Mouse (Mus musculus): Measurements from ENCODE around the gene Epha2. TPM values are rescaled to one million over a fixed set of nuclear protein-coding genes. Genes with fewer than 3 reads are reported as not detected.
A peak's percentile ranks its signal among the peaks of the same experiment; 100 is the strongest.

Epha2 gene
- 0.13 and 0.80 TPM in 2 replicates for polyA plus RNA-seq (2012; ENCODE audit: insufficient read depth, insufficient read length, missing spikeins)

DNA sequence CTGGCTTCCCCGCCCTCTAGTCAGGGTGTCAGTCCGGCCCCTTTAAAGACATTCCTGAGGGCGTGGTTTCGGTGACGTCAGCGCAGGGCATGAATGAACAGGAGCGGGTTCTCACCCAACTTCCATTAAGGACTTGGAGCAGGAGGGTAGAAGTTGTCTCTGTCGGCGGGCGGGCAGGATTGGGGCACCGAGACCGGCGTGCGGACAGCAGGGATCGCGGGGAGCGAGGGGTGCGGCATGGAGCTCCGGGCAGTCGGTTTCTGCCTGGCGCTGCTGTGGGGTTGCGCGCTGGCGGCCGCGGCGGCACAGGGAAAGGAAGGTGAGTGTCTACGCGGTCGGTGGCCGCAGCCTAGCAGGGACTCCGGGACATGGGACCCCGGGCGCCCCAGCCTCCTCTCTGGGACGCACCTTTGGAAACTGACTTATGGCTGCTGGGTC, at the start of gene Epha2:
TSS of gene Epha2 (plus strand) at position 125 of the 438 bp plus-strand sequence.
- peak within 1 kb of the TSS; percentile 59 for H3K4me3 ChIP-seq (ENCODE audit: insufficient read depth, low read length)
- no peak within 1 kb of the TSS for H3K27ac ChIP-seq (ENCODE audit: insufficient read depth, low read depth, low read length)
- no peaks in the 10 kb centered on the region for H3K4me1 ChIP-seq (ENCODE audit: control insufficient read depth, insufficient read depth, low read length)
- no peak for TF ChIP-seq CTCF (IDR thresholded peaks at IDR 0.05; ENCODE audit: low read depth, low read length)
- no peak for TF ChIP-seq POLR2A (IDR thresholded peaks at IDR 0.05; ENCODE audit: borderline replicate concordance, low read depth, low read length)

DNA sequence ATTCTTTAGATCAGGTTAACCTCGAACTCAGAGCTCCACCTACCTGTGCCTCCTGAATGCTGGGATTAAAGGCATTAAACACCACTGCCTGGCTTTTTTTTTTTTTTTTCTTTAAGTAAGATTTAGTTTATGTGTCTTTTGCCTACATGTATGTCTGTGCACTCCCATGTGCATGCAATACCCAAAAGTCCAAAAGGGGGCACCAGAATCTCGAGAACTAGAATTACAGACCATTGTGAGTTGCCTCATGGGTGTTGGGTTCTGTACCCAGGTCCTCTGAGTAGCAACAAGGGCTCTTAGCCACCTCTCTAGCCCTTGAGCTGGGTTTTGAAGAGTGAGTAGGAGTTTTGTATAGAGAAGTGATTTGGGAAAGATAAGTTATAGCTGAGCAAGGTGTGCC, 48.4 kb upstream of the Epha2 start:
- Histone ChIP-seq H3K27ac (ENCODE audit: insufficient read depth, low read depth, low read length) (no peak overlapping the region), H3K4me3 (ENCODE audit: insufficient read depth, low read length) (no peak overlapping the region), H3K4me1 (ENCODE audit: control insufficient read depth, insufficient read depth, low read length) (no peaks in the 10 kb centered on the region)
- TF ChIP-seq POLR2A (IDR thresholded peaks at IDR 0.05; ENCODE audit: borderline replicate concordance, low read depth, low read length): no peak
- no peak for TF ChIP-seq CTCF (IDR thresholded peaks at IDR 0.05; ENCODE audit: low read depth, low read length)

DNA sequence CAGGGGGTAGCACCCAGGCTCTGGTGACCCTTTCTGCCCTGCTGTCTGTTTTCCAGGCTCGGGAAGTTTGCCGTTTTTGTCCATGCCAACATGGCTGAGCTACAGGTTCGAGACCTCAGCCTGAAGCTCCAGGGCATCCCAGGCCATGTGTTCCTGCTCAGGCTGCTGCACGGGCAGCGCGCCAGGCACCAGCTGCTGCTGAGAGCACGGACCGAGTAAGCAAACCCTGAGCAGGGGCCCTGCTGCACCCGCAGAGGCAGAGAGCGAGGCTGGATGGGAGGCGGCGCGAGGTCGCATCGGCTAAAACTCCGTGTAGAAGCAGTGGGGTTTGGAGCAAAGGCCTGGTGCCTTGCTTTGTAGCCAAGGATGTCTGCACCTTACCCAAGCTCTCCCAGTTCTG, 46.8 kb upstream of the Epha2 start:
- H3K4me1 ChIP-seq (ENCODE audit: control insufficient read depth, insufficient read depth, low read length): no peaks in the 10 kb centered on the region
- no peak overlapping the region for H3K27ac ChIP-seq (ENCODE audit: insufficient read depth, low read depth, low read length)
- TF ChIP-seq CTCF (IDR thresholded peaks at IDR 0.05; ENCODE audit: low read depth, low read length): no peak
- no peak overlapping the region for H3K4me3 ChIP-seq (ENCODE audit: insufficient read depth, low read length)

DNA sequence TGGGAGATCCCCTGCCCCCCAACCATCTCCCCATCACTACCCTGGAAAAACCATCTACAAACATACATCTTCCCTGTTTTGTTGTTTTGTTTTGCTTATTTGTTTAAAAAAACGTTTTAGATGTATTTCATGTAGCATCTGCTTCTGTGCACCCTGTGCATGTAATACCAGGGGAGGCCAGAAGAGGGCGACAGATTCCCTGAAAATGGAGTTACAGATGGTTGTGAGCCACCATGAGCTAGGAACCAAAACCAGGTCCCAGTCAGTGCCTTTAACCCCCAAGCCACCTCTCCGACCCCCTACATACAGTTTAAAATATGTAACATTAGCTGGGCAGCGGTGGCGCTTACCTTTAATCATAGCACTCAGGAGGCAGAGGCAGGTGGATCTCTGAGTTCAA, 43.6 kb upstream of the Epha2 start:
- TF ChIP-seq POLR2A (IDR thresholded peaks at IDR 0.05; ENCODE audit: borderline replicate concordance, low read depth, low read length) (no peak), CTCF (IDR thresholded peaks at IDR 0.05; ENCODE audit: low read depth, low read length) (peak; percentile 66)
- H3K27ac ChIP-seq (ENCODE audit: insufficient read depth, low read depth, low read length): no peak overlapping the region
- no peaks in the 10 kb centered on the region for H3K4me1 ChIP-seq (ENCODE audit: control insufficient read depth, insufficient read depth, low read length)

DNA sequence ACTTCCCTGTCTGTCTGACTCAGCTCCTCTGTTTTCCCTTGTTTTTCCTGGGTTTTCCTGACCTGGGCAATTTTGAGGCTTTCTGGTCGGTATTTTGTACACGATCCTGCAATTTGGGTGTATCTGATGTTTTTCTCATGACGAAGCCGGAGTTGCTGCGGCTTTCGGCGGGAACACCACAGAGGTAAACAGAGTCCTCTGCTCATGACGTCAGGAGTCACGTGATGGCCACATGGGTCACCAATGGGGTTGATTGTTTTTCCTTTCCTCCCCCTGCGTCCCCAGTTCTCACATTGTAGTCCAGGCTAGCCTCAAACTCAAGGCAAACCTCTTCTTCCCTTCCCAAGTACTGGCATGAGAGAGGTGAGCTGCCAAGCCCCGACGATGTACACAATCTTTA, 41.6 kb upstream of the Epha2 start:
- H3K4me1 ChIP-seq (ENCODE audit: control insufficient read depth, insufficient read depth, low read length): no peaks in the 10 kb centered on the region

More for the DNA sequence above, 43.6 kb upstream of the Epha2 start:
- no peak overlapping the region for H3K4me3 ChIP-seq (ENCODE audit: insufficient read depth, low read length)

DNA sequence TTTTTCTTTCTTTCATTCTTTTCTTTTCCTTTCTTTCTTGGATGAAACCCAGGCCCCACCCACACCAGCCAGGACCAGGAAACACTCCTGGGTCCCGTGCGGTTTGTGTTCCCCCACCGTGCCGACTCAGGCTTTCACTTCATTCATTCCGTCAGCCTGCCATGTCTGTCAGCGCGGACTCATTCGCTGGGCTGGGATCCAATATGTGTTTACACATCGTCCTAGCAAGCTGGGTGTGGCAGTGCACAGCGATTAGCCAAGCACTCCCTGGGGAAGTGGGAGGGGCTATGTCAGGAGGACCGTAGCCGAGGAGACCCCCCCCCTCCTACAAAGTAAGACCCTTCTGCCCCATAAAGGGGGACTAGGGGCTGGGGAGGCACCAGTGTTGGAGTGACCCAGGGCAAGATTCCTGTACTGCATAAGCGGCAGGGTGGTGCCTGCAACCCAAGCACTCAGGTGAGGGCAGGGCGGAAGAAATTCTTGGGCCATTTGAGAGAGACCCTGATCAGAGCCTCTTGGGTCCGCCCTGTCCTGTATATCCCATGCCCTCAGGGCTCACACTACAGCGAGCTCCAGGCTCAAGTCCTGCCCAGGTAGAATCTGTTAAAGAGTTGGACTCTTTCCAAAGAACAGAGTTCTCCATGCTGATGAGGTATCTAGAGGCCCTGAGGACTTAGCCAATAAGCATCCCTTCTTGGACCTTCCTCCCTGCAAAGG, 40.9 kb upstream of the Epha2 start:
- Histone ChIP-seq H3K4me3 (ENCODE audit: insufficient read depth, low read length) (no peak overlapping the region), H3K4me1 (ENCODE audit: control insufficient read depth, insufficient read depth, low read length) (no peaks in the 10 kb centered on the region), H3K27ac (ENCODE audit: insufficient read depth, low read depth, low read length) (no peak overlapping the region)
- TF ChIP-seq CTCF (IDR thresholded peaks at IDR 0.05; ENCODE audit: low read depth, low read length) (no peak), POLR2A (IDR thresholded peaks at IDR 0.05; ENCODE audit: borderline replicate concordance, low read depth, low read length) (no peak)

More for the DNA sequence above, 41.6 kb upstream of the Epha2 start:
- Histone ChIP-seq H3K27ac (ENCODE audit: insufficient read depth, low read depth, low read length) (no peak overlapping the region), H3K4me3 (ENCODE audit: insufficient read depth, low read length) (no peak overlapping the region)
- TF ChIP-seq CTCF (IDR thresholded peaks at IDR 0.05; ENCODE audit: low read depth, low read length) (no peak), POLR2A (IDR thresholded peaks at IDR 0.05; ENCODE audit: borderline replicate concordance, low read depth, low read length) (no peak)

DNA sequence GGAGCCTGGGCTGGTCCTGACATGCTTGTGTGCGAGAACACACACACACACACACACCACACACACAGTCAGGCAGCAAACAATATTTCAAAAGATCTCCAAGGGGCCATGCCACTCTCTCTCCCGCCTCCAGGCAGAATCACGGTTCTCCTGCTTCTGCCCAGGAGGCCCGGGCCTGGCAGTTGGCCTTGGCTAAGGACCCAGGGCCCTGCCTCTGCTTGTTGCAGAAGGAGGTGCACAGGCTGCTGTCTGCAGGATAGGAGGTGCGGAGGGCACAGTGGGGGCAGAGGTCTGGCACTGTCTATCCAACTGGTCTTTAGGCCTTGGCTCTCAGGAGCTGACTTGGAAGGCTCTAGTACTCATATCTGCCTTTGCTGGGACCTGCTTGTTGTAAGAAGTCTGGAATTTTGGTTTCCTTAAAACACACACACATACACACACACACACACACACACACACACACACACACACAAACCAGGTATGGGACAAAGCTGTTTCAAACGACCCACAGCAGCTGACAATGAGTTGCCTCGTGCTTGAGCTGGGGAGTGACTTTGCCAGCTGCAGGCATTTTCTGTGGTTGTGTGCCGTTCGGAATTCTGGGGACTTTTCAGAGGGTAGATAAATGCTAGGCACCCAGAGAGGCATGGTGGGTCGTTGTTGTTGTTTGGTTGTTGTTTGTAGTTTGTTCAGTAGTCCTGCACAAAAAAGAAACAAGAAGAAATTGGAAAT, 38.0 kb upstream of the Epha2 start:
- Histone ChIP-seq H3K27ac (ENCODE audit: insufficient read depth, low read depth, low read length) (no peak overlapping the region), H3K4me1 (ENCODE audit: control insufficient read depth, insufficient read depth, low read length) (no peaks in the 10 kb centered on the region), H3K4me3 (ENCODE audit: insufficient read depth, low read length) (no peak overlapping the region)
- no peak for TF ChIP-seq POLR2A (IDR thresholded peaks at IDR 0.05; ENCODE audit: borderline replicate concordance, low read depth, low read length)
- no peak for TF ChIP-seq CTCF (IDR thresholded peaks at IDR 0.05; ENCODE audit: low read depth, low read length)

DNA sequence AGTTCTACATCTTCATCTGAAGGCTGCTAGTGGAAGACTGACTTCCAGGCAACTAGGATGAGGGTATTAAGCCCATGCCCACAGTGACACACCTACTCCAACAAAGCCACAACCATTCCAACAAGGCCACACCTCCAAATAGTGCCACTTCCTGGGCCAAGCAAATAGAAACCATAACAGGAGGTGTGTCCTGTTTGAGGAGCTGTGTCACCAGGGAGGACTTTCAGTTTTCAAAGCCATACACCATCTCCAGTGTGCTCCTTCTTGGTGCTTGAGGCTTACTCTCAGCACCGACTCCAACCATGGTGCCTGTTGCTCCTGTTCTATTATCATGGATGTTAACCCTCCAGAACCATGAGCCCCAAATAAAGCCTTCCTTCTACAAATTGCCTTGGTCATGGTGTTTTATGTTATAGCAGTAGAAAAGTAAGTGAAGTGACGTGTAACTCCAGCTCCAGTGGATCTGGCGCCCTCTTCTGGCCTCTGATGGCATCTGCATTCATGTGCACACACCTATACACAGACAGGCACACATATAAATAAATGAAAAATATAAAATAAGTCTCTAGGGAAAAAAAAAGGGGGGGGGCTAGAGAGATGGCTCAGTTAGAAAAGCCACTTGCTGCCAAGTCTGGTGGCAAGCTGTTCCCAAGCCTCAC, 34.9 kb upstream of the Epha2 start:
- TF ChIP-seq POLR2A (IDR thresholded peaks at IDR 0.05; ENCODE audit: borderline replicate concordance, low read depth, low read length) (no peak), CTCF (IDR thresholded peaks at IDR 0.05; ENCODE audit: low read depth, low read length) (no peak)
- no peaks in the 10 kb centered on the region for H3K4me1 ChIP-seq (ENCODE audit: control insufficient read depth, insufficient read depth, low read length)
- no peak overlapping the region for H3K27ac ChIP-seq (ENCODE audit: insufficient read depth, low read depth, low read length)
- H3K4me3 ChIP-seq (ENCODE audit: insufficient read depth, low read length): no peak overlapping the region

DNA sequence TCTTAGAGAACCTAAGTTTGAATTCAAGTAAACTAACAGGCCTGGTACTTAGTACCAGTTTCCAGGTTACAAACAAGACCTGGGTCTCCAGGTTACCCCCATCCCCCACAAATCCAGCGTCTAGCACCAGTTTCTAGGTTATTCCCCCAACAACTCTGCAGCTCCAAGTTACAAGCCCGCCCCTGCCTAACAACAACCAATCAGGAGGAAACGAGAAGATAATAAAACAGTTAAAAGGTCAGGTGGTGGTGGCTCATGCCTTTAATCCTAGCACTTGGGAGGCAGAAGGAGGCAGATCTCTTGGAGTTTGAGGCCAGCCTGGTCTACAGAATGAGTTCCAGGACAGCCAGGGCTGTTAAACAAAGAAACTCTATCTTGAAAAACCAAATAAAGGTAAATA, 33.8 kb upstream of the Epha2 start:
- Histone ChIP-seq H3K4me1 (ENCODE audit: control insufficient read depth, insufficient read depth, low read length) (peaks cover 11% of the 10 kb centered on the region), H3K27ac (ENCODE audit: insufficient read depth, low read depth, low read length) (no peak overlapping the region), H3K4me3 (ENCODE audit: insufficient read depth, low read length) (no peak overlapping the region)
- TF ChIP-seq CTCF (IDR thresholded peaks at IDR 0.05; ENCODE audit: low read depth, low read length): no peak
- no peak for TF ChIP-seq POLR2A (IDR thresholded peaks at IDR 0.05; ENCODE audit: borderline replicate concordance, low read depth, low read length)

DNA sequence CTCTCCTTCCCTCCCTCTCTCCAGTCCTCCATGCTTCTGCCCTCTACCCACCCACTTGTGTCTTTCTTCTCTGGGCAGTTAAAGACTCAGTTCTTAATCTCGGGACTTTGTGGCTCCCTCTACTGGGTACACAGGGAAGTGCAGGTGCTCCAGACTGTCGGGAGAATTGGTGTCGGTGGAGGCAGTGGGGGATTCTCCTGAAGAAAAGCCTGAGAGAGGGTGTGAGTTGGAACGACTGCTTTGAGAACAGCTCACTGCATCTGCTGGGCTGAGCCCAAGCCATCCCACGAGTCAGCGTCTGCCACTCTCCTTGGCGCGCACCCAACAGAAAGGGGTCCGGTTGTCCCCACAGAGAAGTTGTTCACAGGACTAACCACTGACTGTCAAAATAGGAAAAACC, 33.2 kb upstream of the Epha2 start:
- no peak overlapping the region for H3K27ac ChIP-seq (ENCODE audit: insufficient read depth, low read depth, low read length)
- H3K4me3 ChIP-seq (ENCODE audit: insufficient read depth, low read length): no peak overlapping the region
- TF ChIP-seq POLR2A (IDR thresholded peaks at IDR 0.05; ENCODE audit: borderline replicate concordance, low read depth, low read length): no peak
- TF ChIP-seq CTCF (IDR thresholded peaks at IDR 0.05; ENCODE audit: low read depth, low read length): peak; percentile 76
- peaks cover 15% of the 10 kb centered on the region for H3K4me1 ChIP-seq (ENCODE audit: control insufficient read depth, insufficient read depth, low read length)
